Mouse (Mus musculus): ENCODE data around the gene Higd1b. TPM values are rescaled to one million over a fixed set of nuclear protein-coding genes. Genes with fewer than 3 reads are reported as not detected.

Gene Higd1b
- polyA plus RNA-seq, 1 experiment = 4.9 TPM

DNA sequence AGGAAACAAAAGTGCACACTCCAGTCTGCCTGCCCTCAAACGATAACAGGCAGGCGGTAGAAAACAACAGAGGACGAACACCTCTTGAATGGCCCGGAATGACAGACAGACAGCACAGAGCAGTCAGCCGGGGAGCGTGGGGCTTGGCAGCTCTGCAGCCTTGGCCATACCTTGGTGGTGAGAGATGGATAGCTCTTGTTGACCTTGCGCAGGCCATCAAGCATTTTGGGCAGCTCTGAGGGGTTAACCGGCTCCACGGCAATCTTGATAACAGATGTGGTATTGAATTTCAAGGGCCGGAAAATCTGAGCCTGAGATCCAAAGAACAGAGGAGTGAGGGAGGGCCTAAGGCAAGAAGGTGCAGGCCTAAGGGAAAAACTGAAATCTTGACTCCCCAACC, 10.3 kb downstream of the Higd1b start:
- TF ChIP-seq CTCF (IDR thresholded peaks at IDR 0.05; ENCODE audit: borderline replicate concordance, extremely low read depth, insufficient read depth, insufficient read length) (no peak), POLR2A (IDR thresholded peaks at IDR 0.05; ENCODE audit: borderline replicate concordance, extremely low read depth, insufficient read depth, insufficient read length, poor library complexity, severe bottlenecking) (no peak)
- DNase-seq (ENCODE audit: low read depth) = no peak

DNA sequence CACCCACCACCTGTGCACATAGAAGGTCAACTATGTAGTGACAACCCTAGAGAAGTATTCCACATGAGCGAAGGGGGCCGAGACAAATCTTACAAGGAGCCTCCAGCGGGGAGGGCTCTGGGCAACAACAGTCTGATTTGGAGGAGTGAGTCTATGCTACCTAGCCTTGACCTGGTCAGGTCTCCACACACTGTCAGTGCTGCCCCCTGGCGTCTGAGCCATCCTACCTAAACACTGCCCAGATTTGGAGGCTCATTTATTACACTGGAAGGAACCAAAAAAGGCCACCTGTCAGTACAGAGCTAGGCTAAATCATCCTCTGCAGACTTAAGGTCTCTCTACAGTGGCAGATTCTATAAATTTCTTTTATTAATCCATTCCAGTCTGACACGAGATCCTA, 16.2 kb downstream of the Higd1b start:
- TF ChIP-seq POLR2A (IDR thresholded peaks at IDR 0.05; ENCODE audit: borderline replicate concordance, extremely low read depth, insufficient read depth, insufficient read length, poor library complexity, severe bottlenecking) = no peak
- peak; percentile 63; the same call in 1 of the 2 replicates for TF ChIP-seq CTCF (IDR thresholded peaks at IDR 0.05; ENCODE audit: borderline replicate concordance, extremely low read depth, insufficient read depth, insufficient read length)
- DNase-seq (ENCODE audit: low read depth) = peak; percentile 58

DNA sequence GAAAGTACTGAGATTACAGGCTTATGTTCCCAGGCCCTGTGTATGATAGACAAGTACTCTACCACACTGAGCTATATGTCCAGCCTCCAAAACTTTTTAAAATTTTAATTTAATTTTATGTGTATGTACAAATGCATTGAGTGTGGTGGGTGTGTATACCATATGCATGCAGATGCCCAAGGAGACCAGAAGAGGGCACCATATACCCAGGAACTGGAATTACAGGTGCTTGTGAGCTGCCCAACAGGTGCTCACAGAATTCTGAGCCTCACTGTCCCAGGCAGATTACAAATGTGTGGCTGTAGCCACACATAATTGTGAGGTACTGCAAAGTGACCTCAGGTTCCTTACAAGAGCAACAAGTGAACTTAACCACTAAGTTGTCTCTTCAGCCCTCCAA, 18.1 kb downstream of the Higd1b start:
- TF ChIP-seq CTCF (IDR thresholded peaks at IDR 0.05; ENCODE audit: borderline replicate concordance, extremely low read depth, insufficient read depth, insufficient read length) (peak; percentile 40; the same call in 1 of the 2 replicates), POLR2A (IDR thresholded peaks at IDR 0.05; ENCODE audit: borderline replicate concordance, extremely low read depth, insufficient read depth, insufficient read length, poor library complexity, severe bottlenecking) (no peak)
- peak; percentile 11 for DNase-seq (ENCODE audit: low read depth)

DNA sequence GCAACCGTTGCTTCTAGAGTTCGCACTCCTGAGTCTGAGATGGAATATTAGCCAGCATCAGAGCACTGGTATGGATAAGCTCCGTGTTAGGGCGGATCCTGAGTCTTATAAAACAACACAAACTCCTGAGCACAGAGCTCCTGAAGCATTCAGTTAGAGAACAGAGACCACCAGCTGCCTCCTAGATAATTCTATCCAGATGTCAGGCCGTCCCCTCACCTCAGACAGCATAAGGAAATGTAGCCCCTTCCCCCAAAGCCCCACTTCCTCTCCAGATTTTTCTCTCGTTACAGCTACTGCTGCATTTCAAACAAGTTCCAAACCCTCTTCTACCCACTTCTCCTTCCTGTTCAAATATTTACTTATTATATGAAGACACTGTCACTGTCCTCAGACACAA, 20.3 kb downstream of the Higd1b start:
- DNase-seq (ENCODE audit: low read depth) = no peak
- no peak for TF ChIP-seq POLR2A (IDR thresholded peaks at IDR 0.05; ENCODE audit: borderline replicate concordance, extremely low read depth, insufficient read depth, insufficient read length, poor library complexity, severe bottlenecking)
- TF ChIP-seq CTCF (IDR thresholded peaks at IDR 0.05; ENCODE audit: borderline replicate concordance, extremely low read depth, insufficient read depth, insufficient read length) = no peak

DNA sequence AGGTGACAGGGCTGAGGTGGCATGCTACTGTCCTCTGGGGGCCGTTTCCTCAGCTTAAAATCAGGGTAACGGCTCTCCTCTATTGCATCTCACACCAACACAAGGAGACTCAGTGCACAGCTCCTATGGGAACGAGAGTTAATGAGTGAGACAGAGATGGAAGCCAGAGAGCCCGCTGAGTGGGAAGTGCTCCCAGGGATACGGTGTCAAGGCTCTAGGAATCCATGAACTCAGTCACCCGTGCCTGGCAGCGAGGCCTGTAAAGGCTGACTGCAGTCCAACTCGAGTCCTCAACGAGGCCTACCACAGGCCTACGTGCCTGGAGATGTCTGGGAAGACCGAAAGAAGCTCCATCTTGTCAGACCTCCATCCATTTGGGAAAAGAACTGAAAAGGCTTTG, 23.3 kb downstream of the Higd1b start:
- no peak for DNase-seq (ENCODE audit: low read depth)
- no peak for TF ChIP-seq POLR2A (IDR thresholded peaks at IDR 0.05; ENCODE audit: borderline replicate concordance, extremely low read depth, insufficient read depth, insufficient read length, poor library complexity, severe bottlenecking)
- TF ChIP-seq CTCF (IDR thresholded peaks at IDR 0.05; ENCODE audit: borderline replicate concordance, extremely low read depth, insufficient read depth, insufficient read length) = no peak

DNA sequence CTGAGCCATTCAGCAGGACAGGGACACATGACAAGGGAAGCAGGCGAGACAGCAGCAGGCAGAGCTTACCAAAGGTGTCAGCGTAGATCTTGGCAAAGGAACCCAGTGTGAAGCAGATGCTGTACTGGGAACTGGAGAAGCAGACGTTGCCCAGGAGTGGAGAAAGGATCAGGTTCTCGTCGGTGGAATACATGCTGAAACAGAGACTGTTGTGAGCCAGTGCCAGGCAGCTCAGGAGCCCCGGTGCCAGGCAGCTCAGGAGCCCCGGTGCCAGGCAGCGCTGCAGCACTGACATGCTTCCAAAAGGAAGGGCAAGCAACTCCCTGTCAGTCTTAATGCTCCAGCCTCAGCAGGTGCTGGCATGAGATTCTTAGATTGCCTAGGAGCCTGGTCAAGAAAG, 24.3 kb downstream of the Higd1b start:
- peak; percentile 58 for DNase-seq (ENCODE audit: low read depth)
- no peak for TF ChIP-seq CTCF (IDR thresholded peaks at IDR 0.05; ENCODE audit: borderline replicate concordance, extremely low read depth, insufficient read depth, insufficient read length)
- no peak for TF ChIP-seq POLR2A (IDR thresholded peaks at IDR 0.05; ENCODE audit: borderline replicate concordance, extremely low read depth, insufficient read depth, insufficient read length, poor library complexity, severe bottlenecking)

DNA sequence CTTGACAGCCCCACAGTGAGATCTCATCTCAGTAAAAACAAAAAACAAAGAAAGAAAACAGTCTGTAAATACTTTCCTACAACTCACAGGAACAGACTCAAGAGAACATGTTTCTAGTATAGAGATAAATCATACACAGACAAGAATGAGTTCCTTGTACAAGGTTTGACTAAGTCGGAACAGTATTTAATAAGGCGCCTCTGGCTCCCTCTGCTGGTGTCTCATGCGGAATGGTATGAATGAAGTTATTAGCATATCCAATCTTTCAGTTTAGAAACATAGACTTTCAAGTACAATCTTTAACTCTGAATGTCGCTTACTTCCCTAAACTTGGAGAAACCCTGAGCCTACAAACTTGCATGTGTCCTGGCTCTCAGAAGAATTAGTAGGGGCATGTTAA, 28.6 kb downstream of the Higd1b start:
- TF ChIP-seq CTCF (IDR thresholded peaks at IDR 0.05; ENCODE audit: borderline replicate concordance, extremely low read depth, insufficient read depth, insufficient read length) (peak; percentile 67; the same call in 1 of the 2 replicates), POLR2A (IDR thresholded peaks at IDR 0.05; ENCODE audit: borderline replicate concordance, extremely low read depth, insufficient read depth, insufficient read length, poor library complexity, severe bottlenecking) (no peak)
- DNase-seq (ENCODE audit: low read depth) = peak; percentile 91

DNA sequence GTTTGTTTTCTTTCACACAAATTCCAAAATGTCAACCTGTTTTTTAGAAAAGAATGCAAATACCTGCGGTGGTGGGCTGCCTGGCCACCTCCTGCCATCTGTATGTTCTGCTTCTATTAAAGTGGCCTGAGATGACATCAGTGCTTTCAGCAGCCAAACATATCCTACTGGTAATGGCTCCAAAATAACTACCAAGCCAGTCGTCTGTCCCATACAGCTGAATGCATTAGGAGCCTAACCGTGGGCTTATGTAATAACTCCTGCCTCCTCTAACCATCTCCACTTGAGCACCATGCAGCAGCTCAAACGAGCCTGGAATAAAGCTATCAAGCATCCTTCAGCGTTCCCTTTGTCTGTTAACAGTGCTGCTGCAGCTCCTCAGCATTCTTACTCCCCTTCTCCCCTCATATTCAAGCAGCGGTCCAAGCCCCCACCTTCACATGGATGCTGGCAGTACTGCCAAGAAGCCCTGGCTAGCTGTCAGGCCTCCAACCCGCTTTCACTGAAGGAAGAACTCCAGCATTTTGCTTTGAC, 39.2 kb downstream of the Higd1b start:
- no peak for TF ChIP-seq CTCF (IDR thresholded peaks at IDR 0.05; ENCODE audit: borderline replicate concordance, extremely low read depth, insufficient read depth, insufficient read length)
- no peak for TF ChIP-seq POLR2A (IDR thresholded peaks at IDR 0.05; ENCODE audit: borderline replicate concordance, extremely low read depth, insufficient read depth, insufficient read length, poor library complexity, severe bottlenecking)
- DNase-seq (ENCODE audit: low read depth) = peak; percentile 8

DNA sequence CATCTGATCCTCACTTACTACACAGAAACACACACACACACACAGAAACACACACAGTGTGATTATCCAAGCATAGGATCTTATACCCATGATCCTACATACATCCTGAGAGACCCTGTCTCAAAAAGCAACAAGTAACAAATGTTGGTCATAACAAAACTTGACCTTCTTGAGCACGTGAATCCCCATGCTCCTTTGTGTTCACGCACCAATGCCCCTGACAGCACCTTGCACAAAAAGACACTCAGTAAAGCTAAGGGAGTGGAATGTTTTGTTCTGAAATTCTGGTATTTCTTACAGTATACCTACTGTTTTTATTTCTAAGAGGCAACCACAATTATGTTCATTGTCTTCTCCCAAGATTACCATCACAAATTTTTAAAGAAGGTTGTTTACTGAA, 43.9 kb downstream of the Higd1b start:
- TF ChIP-seq POLR2A (IDR thresholded peaks at IDR 0.05; ENCODE audit: borderline replicate concordance, extremely low read depth, insufficient read depth, insufficient read length, poor library complexity, severe bottlenecking) = no peak
- no peak for TF ChIP-seq CTCF (IDR thresholded peaks at IDR 0.05; ENCODE audit: borderline replicate concordance, extremely low read depth, insufficient read depth, insufficient read length)
- no peak for DNase-seq (ENCODE audit: low read depth)

DNA sequence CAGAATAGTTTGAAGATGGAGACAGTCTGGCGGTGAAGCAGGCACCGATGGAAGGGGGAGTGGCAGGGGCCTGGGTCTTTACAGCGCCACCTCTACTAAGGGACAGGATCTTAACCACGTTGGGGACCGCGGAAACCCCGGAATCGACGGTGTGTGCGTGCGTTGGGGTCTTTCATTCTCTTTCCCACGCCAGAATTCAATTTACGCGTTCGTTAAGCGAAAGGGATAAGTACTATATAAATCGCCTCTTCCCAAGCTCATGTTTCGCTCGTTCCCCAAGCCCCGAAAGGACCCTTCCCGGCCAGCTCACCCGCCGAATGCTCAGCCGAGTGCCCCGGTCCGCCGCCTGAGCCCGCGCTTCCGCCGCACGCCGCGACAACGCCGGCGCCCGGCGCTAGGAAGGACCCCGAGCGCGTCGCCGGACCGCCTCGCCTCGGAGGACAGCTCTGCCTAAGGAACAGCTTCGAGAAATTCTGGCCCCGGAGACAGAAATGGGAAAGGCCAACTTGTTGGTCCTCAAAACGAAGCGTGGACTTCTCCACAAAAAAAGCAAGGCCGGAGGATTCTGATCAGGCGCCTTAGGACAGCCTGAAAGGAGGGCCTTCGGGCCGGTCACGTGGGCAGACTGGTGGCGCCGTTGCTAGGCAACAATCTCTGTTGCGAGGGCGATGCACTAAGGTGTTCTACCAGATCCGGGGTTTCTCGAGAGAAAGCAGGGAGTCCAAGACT, 45.1 kb downstream of the Higd1b start, which contains the start of the genes Eftud2 and Ccdc103:
Gene Eftud2, minus strand, starts transcription at position 401 of the 729 bp plus-strand sequence.
Gene Ccdc103, plus strand, starts transcription at position 620 of the 729 bp plus-strand sequence.
- TF ChIP-seq CTCF (IDR thresholded peaks at IDR 0.05; ENCODE audit: borderline replicate concordance, extremely low read depth, insufficient read depth, insufficient read length) (no peak), POLR2A (IDR thresholded peaks at IDR 0.05; ENCODE audit: borderline replicate concordance, extremely low read depth, insufficient read depth, insufficient read length, poor library complexity, severe bottlenecking) (peak; percentile 92)
- peak; percentile 96 for DNase-seq (ENCODE audit: low read depth)

DNA sequence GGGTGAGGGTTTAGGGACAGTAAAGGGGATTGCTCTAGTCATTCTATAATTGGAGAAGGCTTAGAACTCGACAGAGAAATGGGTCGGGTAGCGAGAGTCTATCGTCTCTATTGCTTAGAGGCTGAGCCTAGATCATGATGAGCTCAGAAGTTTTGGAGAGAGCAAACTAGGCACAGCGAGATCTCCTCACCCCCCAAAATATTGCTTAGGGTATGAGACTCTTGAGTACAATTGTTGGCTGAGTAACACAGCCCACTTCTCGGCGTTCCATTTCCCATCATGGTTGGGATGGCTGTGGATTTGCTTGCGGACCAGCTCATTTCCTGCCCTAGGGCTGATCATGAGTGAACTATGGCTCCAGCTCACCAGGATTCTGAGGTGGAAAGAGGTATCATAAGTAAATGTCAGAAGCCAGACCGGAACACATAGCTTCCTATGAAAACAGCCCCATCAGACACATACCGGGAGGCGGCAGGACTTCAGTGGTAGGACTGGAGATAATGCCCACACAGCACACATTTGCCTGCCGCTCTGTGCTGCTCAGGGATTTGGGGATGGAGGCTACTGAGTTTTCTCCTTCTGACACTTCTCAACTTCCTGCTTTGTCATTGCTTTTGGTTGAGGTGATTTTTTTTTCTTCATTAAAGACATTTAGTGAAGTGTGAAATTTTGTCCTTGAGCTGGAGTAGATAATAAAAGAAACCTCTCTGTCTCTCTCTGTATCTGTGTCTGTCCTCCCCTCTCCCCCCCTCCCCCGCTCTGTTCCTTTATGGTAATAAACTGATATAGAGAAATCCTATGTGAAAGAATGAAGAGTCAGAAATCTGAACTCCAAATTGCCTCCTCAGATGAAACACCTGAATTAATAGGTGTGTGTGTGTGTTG, 45.9 kb downstream of the Higd1b start:
- no peak for DNase-seq (ENCODE audit: low read depth)
- TF ChIP-seq CTCF (IDR thresholded peaks at IDR 0.05; ENCODE audit: borderline replicate concordance, extremely low read depth, insufficient read depth, insufficient read length) (no peak), POLR2A (IDR thresholded peaks at IDR 0.05; ENCODE audit: borderline replicate concordance, extremely low read depth, insufficient read depth, insufficient read length, poor library complexity, severe bottlenecking) (no peak)
